Mouse (Mus musculus) lung, postnatal 14 days (tissue): ENCODE data around the gene Aqp2.

Source experiments
- DNase-seq: peaks from one replicate; pipeline ENCODE4 v3.0.0; 2021

Gene Aqp2

DNA sequence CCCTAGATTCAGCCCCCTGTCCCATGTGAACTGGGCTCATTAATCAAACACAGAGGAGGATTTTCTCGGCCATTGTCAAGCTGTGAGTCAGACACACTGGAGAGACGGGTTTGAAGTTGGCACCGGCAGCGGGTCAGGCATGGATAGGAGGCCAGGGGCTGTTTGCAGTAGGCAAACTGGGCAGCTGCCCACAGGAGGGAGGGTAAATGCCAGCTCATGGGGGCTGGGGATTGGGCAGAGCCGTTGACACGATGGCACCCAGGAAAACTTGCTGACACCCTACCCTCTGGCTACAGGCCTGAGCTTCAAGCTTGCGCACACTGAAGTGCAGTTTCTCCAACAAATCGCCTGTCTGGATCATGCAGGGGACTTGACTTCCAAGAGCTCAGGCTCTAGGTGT is 13.3 kb downstream of the Aqp2 start:
- peak; percentile 53 for DNase-seq

DNA sequence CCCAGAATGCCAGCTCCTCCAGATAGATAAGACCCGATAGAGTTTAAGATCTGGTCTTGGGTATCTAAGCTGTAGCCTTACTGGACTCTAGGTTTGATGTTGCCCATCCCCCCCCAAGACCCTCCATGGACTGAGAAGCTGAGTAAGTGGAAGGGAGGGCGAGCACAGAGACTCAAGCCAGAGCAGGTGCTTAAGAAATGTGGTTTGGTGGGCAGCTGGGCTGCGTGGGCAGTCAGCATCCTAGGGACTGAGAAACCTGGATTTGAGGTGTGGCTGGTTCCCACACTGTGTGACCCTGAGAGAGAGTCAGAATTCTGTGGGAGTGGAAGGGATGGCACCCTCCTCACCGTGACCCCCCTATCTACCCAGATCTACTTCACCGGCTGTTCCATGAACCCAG is 14.0 kb downstream of the Aqp2 start:
- DNase-seq, result no peak

DNA sequence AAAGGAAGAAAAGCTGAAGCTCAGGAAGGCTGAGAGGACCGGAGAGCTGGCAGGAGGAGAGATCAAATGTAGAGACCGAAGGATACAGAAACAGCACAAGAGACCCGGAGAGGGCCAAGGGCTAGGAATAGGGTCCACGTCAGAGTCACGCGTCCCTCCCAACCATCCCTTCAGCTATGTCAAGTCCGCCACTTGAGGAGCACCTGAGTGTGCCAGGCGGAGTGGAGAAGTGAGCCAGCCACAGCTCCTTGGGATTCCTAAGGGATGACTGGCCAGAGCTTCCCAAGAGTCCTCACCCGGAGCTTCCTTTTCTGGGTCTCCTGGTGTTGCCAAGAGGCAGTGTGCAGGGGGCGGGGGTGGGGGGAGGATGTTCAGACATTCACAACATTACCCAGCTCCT is 16.1 kb downstream of the Aqp2 start:
- DNase-seq, result peak; percentile 57

DNA sequence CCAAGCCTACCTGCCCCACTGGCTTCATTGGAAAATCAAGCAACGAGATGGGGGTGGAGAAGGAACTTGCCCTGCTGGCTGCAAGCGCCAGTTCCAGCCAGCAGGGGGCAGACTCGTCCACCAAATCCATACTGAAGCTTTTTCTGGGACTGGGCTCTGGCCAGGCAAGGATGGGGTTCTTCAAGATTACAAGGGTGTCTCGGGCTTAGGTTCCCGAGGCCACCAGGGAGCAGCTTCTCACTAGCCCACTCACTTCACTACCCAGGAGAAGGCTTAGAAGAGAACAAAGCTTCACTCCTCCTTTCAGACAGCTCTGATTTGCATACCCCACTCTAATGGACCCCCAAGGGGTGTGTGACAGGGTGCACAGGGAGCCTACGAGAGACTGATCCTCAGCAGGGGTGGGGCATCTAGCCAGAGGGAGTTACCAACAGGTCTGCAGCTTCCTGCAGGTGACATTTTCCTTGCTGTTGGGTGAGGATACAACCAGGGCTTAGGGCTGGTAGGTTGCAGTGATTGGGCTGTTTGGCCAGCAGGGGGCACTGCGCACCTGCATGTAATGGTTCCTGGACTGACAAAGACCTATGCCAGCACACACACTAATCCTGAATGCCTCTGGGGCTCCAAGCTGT is 17.3 kb downstream of the Aqp2 start:
- peak; percentile 87 for DNase-seq

DNA sequence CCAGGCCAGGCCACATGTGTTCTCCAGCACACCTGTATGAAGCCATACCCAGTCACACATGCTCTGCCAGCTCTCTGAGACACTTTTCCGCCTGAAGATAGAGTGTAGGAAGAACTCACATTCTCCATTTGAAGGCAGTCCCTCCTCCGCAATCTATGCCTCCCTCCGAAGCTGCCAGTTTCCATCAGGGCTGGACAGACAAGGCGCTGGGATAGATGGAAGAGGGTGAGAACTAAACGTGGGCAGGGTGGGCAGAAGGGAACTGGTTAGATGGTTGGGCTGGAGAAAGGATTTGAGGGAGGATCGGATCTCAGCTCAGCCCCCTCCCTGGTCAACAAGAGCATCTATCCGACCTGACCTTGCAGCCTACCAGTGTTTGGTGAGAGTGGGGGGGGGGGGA is 18.0 kb downstream of the Aqp2 start:
- DNase-seq, result no peak

DNA sequence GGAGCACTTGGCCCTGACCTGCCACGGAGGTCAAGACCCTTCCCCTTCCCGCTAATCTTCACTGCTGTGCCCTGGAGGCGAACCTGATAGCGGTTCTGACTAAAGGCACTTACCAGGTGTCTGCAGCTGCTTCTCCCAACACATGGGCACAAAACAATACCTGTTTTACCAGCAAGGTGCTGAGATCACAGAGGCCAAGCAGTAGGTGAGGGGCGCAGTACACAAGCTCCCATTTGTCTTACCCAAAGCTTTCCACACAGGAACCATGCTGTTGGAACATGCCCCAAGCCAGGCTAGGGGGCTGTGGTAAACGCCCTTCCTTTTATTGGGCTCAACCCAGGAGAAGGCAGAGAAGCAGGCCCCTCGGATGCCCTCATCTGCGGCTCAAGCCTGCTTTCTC is 18.7 kb downstream of the Aqp2 start:
- no peak for DNase-seq

DNA sequence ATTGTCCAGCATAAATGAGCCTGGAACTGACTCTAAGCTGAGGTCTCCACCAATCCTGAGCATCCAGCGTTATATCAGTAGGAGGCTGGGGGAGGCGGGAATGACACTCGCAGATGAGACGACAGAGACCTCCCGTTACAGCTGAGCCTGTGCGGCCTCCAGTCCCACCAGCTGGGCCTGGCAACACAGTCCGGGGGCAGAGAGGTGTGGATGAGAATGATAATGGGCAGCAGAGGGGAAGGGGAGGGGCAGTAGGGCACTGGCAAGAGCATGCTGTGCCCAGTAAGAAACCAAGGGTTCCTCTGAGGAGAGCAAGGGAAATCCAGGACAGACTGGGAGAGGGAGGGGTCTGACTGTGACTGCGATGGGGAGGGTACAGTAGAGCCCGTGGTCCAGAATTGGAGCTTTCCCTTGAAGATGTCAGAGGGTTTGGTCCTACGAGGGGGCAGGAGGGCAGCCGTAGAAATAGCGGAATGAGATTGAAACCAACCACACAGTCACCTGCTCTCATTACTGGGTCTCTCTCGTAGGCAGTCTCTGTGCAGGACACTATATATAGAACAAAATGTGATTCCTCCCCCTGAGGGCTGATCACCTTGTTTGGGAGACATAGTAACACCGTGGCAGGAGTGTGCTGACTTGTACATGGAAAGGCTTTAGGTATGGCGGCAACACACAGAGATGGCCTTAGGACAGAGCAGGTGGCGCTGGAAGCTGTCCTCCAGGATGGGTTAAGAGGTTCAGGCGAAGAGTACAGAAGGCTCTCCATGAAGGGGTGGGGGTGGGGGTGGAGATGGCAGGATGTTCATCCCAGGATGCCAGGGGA is 20.6 kb downstream of the Aqp2 start:
- no peak for DNase-seq

DNA sequence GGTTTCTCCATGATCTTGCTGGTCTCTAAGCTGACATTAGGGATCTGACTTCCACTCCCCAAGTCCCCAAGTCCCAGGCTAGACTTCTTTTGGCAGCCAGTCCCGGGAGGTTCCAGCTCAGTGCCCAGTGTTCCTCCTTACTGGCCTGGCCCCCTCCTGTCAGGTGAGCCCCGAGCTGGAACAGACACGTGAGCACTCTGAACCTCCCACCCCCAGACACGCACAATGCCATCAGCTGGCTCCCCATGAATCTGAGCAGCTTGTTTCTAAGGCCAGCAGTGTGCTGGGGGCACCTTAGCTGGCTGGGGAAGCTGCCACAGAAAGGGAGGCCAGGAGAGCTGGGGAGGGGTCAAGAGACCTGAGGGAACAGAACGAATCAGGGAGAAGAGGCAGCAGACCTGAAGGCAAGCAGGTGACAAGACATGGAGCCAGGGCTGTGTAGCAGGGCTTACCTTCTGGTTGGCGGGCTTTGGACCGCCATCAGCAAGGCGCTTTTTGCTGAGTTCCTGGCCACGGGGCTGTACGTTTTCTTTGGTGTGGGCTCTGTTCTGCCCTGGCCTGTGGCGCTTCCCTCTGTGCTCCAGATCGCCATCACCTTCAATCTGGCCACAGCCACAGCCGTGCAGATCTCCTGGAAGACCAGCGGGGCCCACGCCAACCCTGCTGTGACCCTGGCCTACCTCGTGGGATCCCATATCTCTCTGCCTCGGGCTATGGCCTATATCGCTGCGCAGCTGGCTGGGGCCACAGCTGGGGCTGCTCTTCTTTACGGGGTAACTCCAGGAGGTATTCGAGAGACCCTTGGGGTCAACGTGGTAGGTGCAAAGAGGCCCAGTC is 22.3 kb downstream of the Aqp2 start, which contains the start of gene Aqp6:
Gene Aqp6 (plus strand): TSS at position 415 of the 837 bp plus-strand sequence.
- DNase-seq, result no peak

DNA sequence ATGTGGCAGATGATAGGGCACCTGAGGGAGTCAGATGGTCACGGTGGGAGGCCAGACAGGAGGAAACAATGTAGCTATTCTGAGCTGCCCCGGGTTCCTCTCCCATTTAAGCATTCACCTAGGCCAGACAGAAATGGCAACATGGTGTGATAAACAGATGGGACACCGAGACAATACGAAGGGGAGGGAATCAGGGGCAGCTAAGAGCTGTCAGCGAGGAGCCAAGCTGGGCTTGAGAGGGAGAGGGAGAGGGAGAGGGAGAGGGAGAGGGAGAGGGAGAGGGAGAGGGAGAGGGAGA is 22.9 kb downstream of the Aqp2 start:
- no peak for DNase-seq

DNA sequence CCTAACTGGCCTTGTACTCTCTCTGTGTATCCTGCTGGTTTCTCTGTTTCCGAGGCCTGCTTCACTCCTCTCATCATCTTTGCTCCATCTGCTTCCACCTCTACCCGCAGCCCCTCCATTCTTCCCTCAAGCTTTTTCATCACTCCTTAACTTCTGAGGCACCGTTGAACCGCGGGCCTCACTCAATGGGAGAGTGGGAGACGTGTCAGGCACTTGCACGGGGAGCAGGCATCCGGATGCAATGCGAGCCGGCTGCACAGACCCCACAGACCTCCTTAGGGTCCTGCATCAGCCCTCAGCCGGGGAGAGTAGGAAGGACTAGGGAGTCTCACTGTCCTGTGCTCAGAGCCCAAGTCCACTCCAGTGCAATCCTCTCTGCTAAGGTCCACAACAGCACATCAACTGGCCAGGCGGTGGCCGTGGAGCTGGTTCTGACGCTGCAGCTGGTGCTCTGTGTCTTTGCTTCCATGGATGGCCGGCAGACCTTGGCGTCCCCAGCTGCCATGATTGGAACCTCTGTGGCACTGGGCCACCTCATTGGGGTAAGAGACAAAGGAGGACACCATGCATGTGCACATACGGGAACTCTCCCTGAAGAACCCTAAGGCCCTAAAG is 23.5 kb downstream of the Aqp2 start:
- no peak for DNase-seq

DNA sequence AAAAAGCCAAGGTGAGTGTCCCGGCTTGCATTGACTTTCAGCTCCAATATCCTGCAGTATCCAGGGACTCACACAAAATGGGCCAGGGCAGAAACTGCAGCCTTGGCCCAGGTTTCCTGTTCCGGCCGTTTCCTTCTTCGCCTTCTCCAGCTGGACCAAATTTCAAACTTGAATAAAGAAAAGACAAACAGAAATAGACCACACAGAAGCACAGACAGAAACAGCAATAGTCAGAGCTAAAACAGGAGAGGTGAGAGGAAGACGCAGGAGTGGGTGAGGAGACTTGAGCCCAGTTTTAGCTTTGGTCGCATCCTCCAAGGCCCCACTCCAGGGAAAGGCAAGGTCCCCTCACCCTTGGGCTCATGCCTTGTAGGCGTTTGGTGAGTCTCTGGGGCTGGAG is 24.4 kb downstream of the Aqp2 start:
- DNase-seq, result no peak

DNA sequence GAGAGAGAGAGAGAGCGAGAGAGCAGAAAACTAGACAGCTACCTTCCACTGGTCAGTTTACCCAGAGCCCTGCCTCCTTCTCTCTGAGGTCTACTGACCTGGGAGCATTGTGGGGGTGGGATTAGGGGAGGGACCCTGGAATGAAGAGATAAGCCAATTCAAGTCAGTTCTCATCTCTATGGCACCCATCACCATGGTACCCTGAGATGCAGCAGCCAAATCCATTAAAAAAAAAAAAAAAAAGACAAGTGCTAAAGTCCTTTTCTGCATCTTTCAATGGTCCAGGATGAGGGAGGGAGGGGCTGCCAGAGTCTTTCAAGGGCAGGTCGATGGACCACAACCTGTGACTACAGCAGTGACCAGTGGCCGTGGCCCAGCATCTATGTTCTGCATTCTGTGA is 26.7 kb downstream of the Aqp2 start:
- DNase-seq, result no peak

DNA sequence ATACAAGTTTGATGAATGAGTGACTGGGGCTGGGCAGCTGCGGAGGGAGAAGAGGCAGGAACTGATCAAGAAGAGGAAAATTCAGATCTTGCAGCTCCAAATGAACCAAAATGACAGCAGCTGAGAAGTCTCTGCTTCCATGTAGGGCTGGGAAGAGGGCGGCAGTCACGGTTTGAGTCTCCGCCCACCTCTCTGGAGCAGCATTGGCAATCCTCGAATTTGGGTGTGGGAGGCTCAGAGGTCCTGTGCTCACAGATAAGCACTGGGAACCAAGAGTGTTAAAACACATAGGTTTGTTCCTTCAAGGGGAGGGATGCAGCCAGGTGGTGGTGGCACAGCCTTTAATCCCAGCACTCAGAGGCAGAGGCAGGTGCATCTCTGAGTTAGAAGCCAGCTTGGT is 27.7 kb downstream of the Aqp2 start:
- no peak for DNase-seq

DNA sequence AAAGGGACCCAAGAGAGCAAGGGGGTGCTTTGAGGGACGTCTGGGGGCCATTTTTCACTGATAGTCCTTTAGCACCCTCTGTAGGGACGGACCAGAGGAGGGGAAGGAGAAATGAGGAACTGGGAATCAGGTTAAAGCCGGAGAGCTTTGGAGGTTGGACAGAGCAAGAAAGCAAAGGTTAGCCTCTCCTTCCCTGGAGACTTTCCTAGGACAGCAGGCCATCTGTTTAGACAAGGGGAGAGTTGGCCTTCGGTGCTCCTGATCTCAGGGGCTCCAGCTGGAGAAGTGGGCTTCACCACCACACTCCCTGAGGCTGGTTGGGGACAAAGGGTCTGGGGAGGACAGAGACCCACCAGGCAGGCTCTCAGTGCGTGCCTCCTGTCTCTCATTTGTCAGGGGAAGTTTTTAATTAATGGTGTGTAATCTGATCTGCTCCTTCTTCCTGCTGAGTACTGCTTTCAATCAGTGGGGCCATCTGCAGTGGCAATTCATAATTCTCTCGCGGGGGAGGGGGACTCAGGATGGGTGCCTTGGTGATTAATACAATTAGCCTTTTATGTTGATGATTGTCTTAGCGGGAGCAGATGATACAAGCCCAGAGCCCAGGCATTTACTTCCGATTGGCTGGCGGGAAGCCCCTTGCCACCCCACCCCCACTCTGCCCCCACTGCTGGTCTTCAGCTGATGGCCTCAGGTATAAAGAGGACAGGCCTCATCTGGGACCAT is 28.7 kb downstream of the Aqp2 start:
- no peak for DNase-seq

DNA sequence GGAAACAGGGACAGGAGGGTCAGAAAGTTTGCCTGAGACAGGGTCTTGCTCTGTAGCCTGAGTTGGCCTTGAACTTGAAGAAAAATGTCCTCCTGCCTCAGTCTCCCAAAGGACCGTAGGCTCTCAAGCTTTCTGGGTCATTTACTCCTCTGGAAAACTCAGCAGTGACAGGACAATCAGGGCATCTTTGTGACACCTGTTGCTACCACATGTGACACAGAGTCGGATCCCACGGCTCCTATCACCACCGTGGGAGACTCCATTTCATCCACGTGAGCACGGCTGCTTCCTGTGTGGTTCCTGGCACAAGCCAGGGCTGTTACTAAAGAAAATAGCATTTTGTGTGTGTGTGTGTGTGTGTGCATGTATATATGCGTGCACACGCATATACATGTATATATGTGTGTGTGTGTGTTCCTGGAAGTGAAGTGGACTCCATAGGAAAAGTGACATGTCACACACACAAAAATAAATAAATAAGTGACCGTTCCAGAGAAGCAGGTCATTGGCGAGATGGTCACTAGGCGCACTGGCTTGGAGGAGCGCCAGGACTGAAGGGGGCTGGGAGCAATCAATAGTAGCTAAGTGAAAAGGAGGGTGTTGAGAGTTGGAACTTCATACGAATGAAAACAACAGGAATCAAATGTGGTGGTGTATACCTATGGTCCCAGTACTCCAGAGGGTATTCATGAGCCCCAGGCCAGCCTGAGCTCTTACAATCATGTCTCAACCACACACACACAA is 29.7 kb downstream of the Aqp2 start:
- no peak for DNase-seq

DNA sequence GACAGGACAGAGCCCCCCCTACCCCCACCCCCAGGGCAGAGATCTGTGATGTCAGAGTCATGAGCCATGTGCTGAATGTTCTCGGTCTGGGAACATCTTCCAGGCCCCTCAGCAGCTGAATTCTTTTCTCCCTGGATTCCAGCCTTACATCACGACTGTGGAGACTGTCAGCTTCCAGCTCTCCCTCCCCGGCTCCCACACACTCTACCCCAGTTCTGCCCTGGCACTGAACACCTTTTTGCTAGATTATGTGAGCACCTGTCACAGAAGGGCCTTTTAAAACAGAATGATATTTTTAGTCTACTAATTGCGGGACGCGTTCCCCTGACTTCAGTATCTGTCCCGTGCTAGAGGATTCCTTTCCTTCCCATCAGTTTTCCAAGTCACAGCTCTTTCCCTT is 32.7 kb downstream of the Aqp2 start:
- DNase-seq, result no peak

DNA sequence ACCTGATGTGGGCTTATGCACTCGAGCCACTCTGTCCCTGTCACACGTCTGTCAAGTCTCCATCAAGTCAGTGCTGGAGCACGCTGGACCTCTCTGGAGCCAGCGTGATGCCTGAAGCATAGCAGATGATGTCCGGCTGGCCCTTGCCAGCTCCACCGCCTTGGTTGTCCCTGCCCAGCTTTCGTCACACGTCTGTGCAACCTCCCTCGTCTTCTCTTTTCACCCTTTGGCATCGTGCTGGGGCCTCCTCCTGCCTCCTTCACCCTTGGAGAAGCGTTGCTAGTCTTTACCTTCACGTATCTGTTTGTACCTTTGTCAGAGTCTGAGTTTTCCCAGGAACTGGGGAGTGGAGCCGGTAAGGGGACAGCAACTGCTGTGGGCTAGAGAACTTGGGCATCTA is 35.4 kb downstream of the Aqp2 start:
- peak; percentile 37 for DNase-seq

DNA sequence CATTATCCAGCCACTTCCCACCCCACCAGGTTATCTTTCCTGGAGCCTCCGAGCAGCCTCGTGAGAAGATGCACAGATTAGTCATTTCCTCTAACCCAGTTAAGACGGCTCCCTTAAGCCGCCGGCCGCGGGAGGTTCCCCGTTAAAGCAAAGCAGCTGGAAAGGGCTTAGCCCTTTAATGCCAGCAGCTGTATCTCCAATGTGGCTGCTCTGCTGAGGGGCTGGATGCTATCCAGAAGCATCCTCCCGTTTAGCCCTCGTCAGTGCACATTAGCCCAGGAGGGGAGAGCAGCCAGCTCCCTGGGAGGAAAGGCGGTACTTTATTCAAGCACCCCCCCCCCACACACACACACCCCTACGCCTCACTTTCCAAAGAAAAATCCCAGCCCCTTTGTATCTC is 35.9 kb downstream of the Aqp2 start:
- DNase-seq, result no peak

DNA sequence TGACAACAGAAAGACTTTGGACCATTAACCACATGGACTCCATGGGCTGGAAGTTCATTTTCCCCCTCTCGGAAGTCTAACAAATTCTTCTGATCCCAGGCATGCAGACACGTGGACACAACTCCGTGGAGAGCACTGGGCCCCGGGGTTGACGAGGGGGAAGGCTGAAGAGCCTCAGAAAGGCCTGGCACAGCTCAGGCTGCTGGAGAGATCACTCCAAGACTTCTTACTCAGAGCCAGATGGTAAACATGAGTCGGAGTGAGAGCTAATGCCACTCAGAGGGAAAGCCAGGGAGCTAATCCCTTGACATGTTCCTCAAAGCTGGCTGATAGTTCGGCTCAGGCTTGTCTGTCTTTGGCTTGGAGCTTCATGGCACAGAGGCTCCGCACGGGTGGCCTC is 36.4 kb downstream of the Aqp2 start:
- no peak for DNase-seq

DNA sequence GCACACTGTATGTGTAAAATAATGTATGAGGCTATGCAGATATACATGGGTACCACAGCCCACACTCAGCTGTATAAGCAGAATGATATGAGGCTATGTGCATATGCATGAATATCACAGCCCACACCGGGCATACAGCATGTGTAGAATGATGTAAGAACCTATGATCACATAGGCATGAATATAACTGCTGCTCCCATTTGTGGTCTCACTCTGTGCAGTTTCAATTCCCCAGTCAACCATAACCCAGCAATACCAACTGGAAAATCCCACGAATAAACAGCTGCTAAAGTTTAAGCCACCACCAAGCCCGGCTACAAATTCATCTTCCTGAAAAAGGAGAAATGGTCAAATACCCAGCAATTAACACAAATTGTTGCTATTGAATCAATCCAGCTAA is 39.7 kb downstream of the Aqp2 start:
- DNase-seq, result no peak

DNA sequence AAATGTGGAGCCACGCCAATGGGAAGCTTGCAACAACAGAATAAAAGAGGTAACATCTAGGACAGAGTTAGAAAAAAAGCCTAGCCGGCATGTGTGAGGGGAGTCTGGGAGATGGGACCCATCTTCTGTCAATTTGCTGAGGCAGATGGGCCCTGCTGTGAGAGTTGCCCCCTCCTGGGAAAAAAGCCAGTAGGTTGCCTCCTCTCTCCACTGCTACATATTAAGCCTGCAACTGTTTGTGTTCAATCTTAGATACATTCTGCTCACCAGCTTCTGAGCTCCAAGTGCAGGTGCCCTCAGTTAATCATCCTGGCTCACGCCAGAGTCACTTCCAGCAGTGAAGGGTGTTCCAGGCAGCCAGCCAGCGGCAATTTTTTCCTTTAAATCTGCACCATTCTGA is 41.0 kb downstream of the Aqp2 start:
- DNase-seq, result no peak

DNA sequence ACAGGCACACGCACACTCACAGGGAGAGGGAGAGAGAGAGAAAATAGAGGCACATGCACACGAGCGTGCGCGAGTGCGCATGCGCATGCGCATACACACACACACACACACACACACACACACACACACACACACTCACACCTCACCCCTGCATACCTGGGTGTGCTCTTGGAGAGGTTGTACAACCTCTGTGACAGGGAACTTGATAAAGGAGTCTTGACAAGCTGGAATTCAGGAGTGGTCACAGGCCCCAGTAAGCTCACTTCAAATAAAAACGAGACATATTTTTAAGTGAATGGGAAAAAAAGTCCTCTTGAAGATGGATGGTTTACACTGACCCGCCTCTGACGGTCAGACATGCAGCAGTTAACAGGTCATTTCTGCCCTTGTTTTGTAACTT is 43.2 kb downstream of the Aqp2 start:
- DNase-seq, result no peak
